Mouse (Mus musculus) stomach, postnatal 0 days (tissue): ENCODE data around the gene Gpr19.

Experiments
- CTCF ChIP-seq: IDR thresholded peaks from 2 replicates; pipeline ENCODE4 v1.5.1; 2016; ENCODE audit warnings: antibody characterized with exemption, low read depth, mild to moderate bottlenecking, moderate library complexity
- EP300 ChIP-seq: optimal IDR thresholded peaks from 2 replicates; pipeline ENCODE3; 2016; ENCODE audit warnings: antibody characterized with exemption

GRCm38 (mm10) chr6:134934305-134934704 is 35.9 kb upstream of the Gpr19 start:
- TF ChIP-seq CTCF (no peak), EP300 (no peak)
